Mouse (Mus musculus): ENCODE results near the gene Pon2. TPM values are rescaled to one million over a fixed set of nuclear protein-coding genes. Genes with fewer than 3 reads are reported as not detected.
A peak's percentile ranks its signal among the peaks of the same experiment; 100 is the strongest.
"Not testable (repeated sequence)": the region's sequence is repeated elsewhere in the genome, so short reads cannot be mapped to it uniquely, and the experiment has no call there.

Pon2 gene
- polyA plus RNA-seq, 1 experiment, result 16.3 TPM

GRCm38 (mm10) chr6:5238799-5239198 is 59.5 kb downstream of the Pon2 start:
- no peak overlapping the region for H3K27ac ChIP-seq (ENCODE audit: insufficient read depth, low read depth, low read length)
- no peaks in the 10 kb centered on the region for H3K4me1 ChIP-seq (ENCODE audit: control insufficient read depth, insufficient read depth, low read length)
- H3K36me3 ChIP-seq (ENCODE audit: control insufficient read depth, insufficient read depth, low read length), result no peaks in the 10 kb centered on the region
- no peak for TF ChIP-seq CTCF (conservative IDR thresholded peaks at IDR 0.05; ENCODE audit: insufficient read depth, insufficient read length, low read depth, low read length)
- TF ChIP-seq POLR2A (IDR thresholded peaks at IDR 0.05; ENCODE audit: low read depth, low read length), result no peak
- WGBS, result 96% methylated on average over 3 of the region's 3 CpGs
- no peak overlapping the region for H3K4me3 ChIP-seq (ENCODE audit: insufficient read depth, low read depth, low read length)
- H3K27me3 ChIP-seq (replicated peaks; ENCODE audit: control insufficient read depth, insufficient read depth, low read length), result no peaks in the 10 kb centered on the region
- DNase-seq, result no peak

- Histone ChIP-seq H3K4me3 (ENCODE audit: insufficient read depth, low read depth, low read length) (no peak overlapping the region), H3K36me3 (ENCODE audit: control insufficient read depth, insufficient read depth, low read length) (no peaks in the 10 kb centered on the region), H3K4me1 (ENCODE audit: control insufficient read depth, insufficient read depth, low read length) (no peaks in the 10 kb centered on the region), H3K27ac (ENCODE audit: insufficient read depth, low read depth, low read length) (no peak overlapping the region), H3K27me3 (replicated peaks; ENCODE audit: control insufficient read depth, insufficient read depth, low read length) (no peaks in the 10 kb centered on the region)
- DNase-seq, result no peak
- WGBS, result 81% methylated on average over 4 of the region's 4 CpGs
- TF ChIP-seq CTCF (conservative IDR thresholded peaks at IDR 0.05; ENCODE audit: insufficient read depth, insufficient read length, low read depth, low read length), result no peak
- no peak for TF ChIP-seq POLR2A (IDR thresholded peaks at IDR 0.05; ENCODE audit: low read depth, low read length)
Observed at GRCm38 (mm10) chr6:5237510-5237909, 60.7 kb downstream of the Pon2 start.

GRCm38 (mm10) chr6:5236843-5237371 is 61.3 kb downstream of the Pon2 start:
- no peaks in the 10 kb centered on the region for H3K27me3 ChIP-seq (replicated peaks; ENCODE audit: control insufficient read depth, insufficient read depth, low read length)
- WGBS, result 94% methylated on average over 8 of the region's 8 CpGs

GRCm38 (mm10) chr6:5234563-5234962 is 63.7 kb downstream of the Pon2 start:
- WGBS, result 85% methylated on average over 3 of the region's 3 CpGs
- no peak for TF ChIP-seq POLR2A (IDR thresholded peaks at IDR 0.05; ENCODE audit: low read depth, low read length)
- TF ChIP-seq CTCF (conservative IDR thresholded peaks at IDR 0.05; ENCODE audit: insufficient read depth, insufficient read length, low read depth, low read length), result no peak
- no peaks in the 10 kb centered on the region for H3K27me3 ChIP-seq (replicated peaks; ENCODE audit: control insufficient read depth, insufficient read depth, low read length)
- no peaks in the 10 kb centered on the region for H3K36me3 ChIP-seq (ENCODE audit: control insufficient read depth, insufficient read depth, low read length)
- H3K4me1 ChIP-seq (ENCODE audit: control insufficient read depth, insufficient read depth, low read length), result no peaks in the 10 kb centered on the region
- no peak overlapping the region for H3K4me3 ChIP-seq (ENCODE audit: insufficient read depth, low read depth, low read length)
- no peak for DNase-seq
- no peak overlapping the region for H3K27ac ChIP-seq (ENCODE audit: insufficient read depth, low read depth, low read length)

More at GRCm38 (mm10) chr6:5236843-5237371, 61.3 kb downstream of the Pon2 start:
- DNase-seq, result no peak
- no peak for TF ChIP-seq CTCF (conservative IDR thresholded peaks at IDR 0.05; ENCODE audit: insufficient read depth, insufficient read length, low read depth, low read length)
- no peak overlapping the region for H3K4me3 ChIP-seq (ENCODE audit: insufficient read depth, low read depth, low read length)
- no peaks in the 10 kb centered on the region for H3K4me1 ChIP-seq (ENCODE audit: control insufficient read depth, insufficient read depth, low read length)
- H3K27ac ChIP-seq (ENCODE audit: insufficient read depth, low read depth, low read length), result no peak overlapping the region
- no peaks in the 10 kb centered on the region for H3K36me3 ChIP-seq (ENCODE audit: control insufficient read depth, insufficient read depth, low read length)

GRCm38 (mm10) chr6:5233812-5234211 is 64.4 kb downstream of the Pon2 start:
- Histone ChIP-seq H3K4me1 (ENCODE audit: control insufficient read depth, insufficient read depth, low read length) (no peaks in the 10 kb centered on the region), H3K4me3 (ENCODE audit: insufficient read depth, low read depth, low read length) (no peak overlapping the region), H3K36me3 (ENCODE audit: control insufficient read depth, insufficient read depth, low read length) (no peaks in the 10 kb centered on the region), H3K27ac (ENCODE audit: insufficient read depth, low read depth, low read length) (no peak overlapping the region), H3K27me3 (replicated peaks; ENCODE audit: control insufficient read depth, insufficient read depth, low read length) (no peaks in the 10 kb centered on the region)
- TF ChIP-seq CTCF (conservative IDR thresholded peaks at IDR 0.05; ENCODE audit: insufficient read depth, insufficient read length, low read depth, low read length), result no peak
- TF ChIP-seq POLR2A (IDR thresholded peaks at IDR 0.05; ENCODE audit: low read depth, low read length), result no peak
- 94% methylated on average over 1 of the region's 1 CpGs for WGBS
- no peak for DNase-seq

GRCm38 (mm10) chr6:5232022-5232421 is 66.2 kb downstream of the Pon2 start:
- Histone ChIP-seq H3K27ac (ENCODE audit: insufficient read depth, low read depth, low read length) (no peak overlapping the region), H3K36me3 (ENCODE audit: control insufficient read depth, insufficient read depth, low read length) (no peaks in the 10 kb centered on the region), H3K4me1 (ENCODE audit: control insufficient read depth, insufficient read depth, low read length) (no peaks in the 10 kb centered on the region), H3K4me3 (ENCODE audit: insufficient read depth, low read depth, low read length) (no peak overlapping the region), H3K27me3 (replicated peaks; ENCODE audit: control insufficient read depth, insufficient read depth, low read length) (no peaks in the 10 kb centered on the region)
- 94% methylated on average over 4 of the region's 4 CpGs for WGBS
- TF ChIP-seq CTCF (conservative IDR thresholded peaks at IDR 0.05; ENCODE audit: insufficient read depth, insufficient read length, low read depth, low read length), result no peak
- TF ChIP-seq POLR2A (IDR thresholded peaks at IDR 0.05; ENCODE audit: low read depth, low read length), result no peak
- DNase-seq, result no peak

GRCm38 (mm10) chr6:5230261-5230660 is 68.0 kb downstream of the Pon2 start:
- Histone ChIP-seq H3K27ac (ENCODE audit: insufficient read depth, low read depth, low read length) (no peak overlapping the region), H3K4me1 (ENCODE audit: control insufficient read depth, insufficient read depth, low read length) (no peaks in the 10 kb centered on the region), H3K36me3 (ENCODE audit: control insufficient read depth, insufficient read depth, low read length) (no peaks in the 10 kb centered on the region), H3K4me3 (ENCODE audit: insufficient read depth, low read depth, low read length) (no peak overlapping the region), H3K27me3 (replicated peaks; ENCODE audit: control insufficient read depth, insufficient read depth, low read length) (no peaks in the 10 kb centered on the region)
- 64% methylated on average over 5 of the region's 5 CpGs for WGBS
- DNase-seq, result peak; percentile 57
- TF ChIP-seq CTCF (conservative IDR thresholded peaks at IDR 0.05; ENCODE audit: insufficient read depth, insufficient read length, low read depth, low read length), result no peak
- no peak for TF ChIP-seq POLR2A (IDR thresholded peaks at IDR 0.05; ENCODE audit: low read depth, low read length)

GRCm38 (mm10) chr6:5223551-5223950 is 74.7 kb downstream of the Pon2 start:
- not testable (repeated sequence) for H3K4me3 ChIP-seq (ENCODE audit: insufficient read depth, low read depth, low read length); DNase-seq; H3K36me3 ChIP-seq (ENCODE audit: control insufficient read depth, insufficient read depth, low read length); H3K27me3 ChIP-seq (replicated peaks; ENCODE audit: control insufficient read depth, insufficient read depth, low read length); H3K4me1 ChIP-seq (ENCODE audit: control insufficient read depth, insufficient read depth, low read length); H3K27ac ChIP-seq (ENCODE audit: insufficient read depth, low read depth, low read length)
- WGBS, result 91% methylated on average over 2 of the region's 2 CpGs
